In genomic region chr12:53865691-53866090, GRCm38 (mm10) we compare ENCODE assay signal across 17 mouse cellular contexts.
"Had no signal": no experiment of that assay in that cellular context is flagged by ENCODE, and none has a peak within 500 bp of the region (broad histone marks: within the 10 kb centered on the region; RNA-seq: fewer than 3 reads in every experiment).

No protein-coding gene starts in this region.

- H3K4me1 ChIP-seq: kidney, embryonic 15.5 days; liver, embryonic 13.5 days had no signal

- H3K4me3 ChIP-seq: kidney, embryonic 15.5 days; left cerebral cortex, adult 2 months; liver, embryonic 13.5 days; midbrain, embryonic 12.5 days; neural tube, embryonic 13.5 days had no signal

- H3K36me3 ChIP-seq: kidney, embryonic 15.5 days; liver, embryonic 13.5 days; midbrain, embryonic 12.5 days; neural tube, embryonic 13.5 days had no signal

- H3K9ac ChIP-seq: kidney, embryonic 15.5 days; liver, embryonic 13.5 days; midbrain, embryonic 12.5 days; neural tube, embryonic 13.5 days had no signal

- H3K9me3 ChIP-seq: kidney, embryonic 15.5 days; liver, embryonic 13.5 days; midbrain, embryonic 12.5 days; neural tube, embryonic 13.5 days had no signal

- H3K4me2 ChIP-seq: kidney, embryonic 15.5 days; liver, embryonic 13.5 days; midbrain, embryonic 12.5 days; neural tube, embryonic 13.5 days had no signal

- H3K27me3 ChIP-seq: kidney, embryonic 15.5 days; midbrain, embryonic 12.5 days; neural tube, embryonic 13.5 days had no signal

- DNase-seq: kidney, adult 8-10 months; kidney, postnatal 10 days; kidney, postnatal 36 days; layer of hippocampus, postnatal 36 days; liver, embryonic 13.5 days; lung, adult 2 months; lung, postnatal 14 days; lung, postnatal 4 days; right cerebral cortex, postnatal 4 days; thymus, adult 2 months; thymus, postnatal 14 days; thymus, postnatal 4 days had no signal

- H3K27ac ChIP-seq: kidney, embryonic 15.5 days; left cerebral cortex, adult 2 months; liver, embryonic 13.5 days; midbrain, embryonic 12.5 days; neural tube, embryonic 13.5 days; stomach, postnatal 0 days had no signal
